Mouse (Mus musculus): Measurements from ENCODE around the gene Dmrt1.

Gene Dmrt1

DNA sequence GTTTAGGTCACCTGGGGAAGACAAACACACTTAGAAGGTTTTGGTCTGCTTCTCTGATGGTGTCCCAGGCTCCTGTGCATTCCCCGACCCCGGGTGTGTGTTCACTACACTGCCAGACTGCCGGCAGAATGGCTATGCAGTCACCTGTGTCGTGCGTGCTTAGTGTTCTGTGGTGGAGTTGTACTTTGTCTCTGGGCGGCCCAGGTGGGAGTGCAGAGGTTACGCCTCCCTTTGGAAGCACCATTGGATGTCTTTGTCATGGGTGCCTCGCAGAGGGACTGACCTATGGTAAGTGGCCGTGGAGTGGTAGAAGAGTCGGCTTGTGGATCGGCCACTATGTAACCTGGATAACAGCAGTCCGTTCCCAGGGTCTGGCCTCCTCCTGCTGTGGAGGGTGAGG lies 59.0 kb downstream of the Dmrt1 start:
- in situ Hi-C loops (cut with MboI, MseI), result no loop called here

DNA sequence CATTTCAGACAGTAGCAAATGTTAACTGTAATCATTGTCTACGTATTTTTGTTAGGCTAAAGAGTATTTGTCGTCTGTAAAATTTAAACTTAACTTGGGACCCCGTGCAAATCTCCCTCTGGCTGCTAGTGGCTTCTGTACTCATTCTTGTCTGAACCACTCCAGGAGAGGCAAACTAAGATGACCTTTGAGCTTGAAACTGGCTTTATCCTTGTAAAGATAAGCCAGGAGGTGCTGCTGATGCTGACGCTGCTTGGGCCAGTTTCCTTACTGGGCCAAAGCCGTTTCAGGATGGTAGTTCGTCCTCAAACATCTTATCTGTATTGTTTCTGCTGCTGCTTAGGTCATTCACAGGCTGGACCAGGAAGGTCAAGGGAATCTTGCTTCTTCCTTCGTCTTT lies 64.4 kb downstream of the Dmrt1 start:
- in situ Hi-C loops (cut with MboI, MseI), result loop anchor here (5.0 kb wide), 1 partner anchor 42 kb away; no protein-coding TSS in a partner anchor

DNA sequence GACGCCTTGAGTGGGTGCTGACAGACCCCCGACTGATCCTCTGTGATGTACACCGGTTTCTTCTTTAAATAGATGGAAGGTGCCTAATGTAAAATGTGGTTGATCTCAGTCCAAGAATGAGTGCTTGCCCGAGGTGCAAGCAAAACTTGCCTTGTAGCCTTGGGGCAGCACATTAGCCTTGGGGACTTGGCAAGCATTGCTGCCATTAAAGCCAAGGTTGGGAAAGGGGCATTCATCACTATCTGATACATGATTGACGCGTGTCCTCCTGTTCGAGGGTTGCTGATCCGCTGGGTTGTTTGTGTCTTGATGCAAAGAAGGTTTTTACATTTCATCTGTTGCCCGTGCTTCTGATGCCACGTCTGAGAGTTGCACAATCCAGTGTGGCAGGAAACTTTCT lies 69.0 kb downstream of the Dmrt1 start:
- in situ Hi-C loops (cut with MboI, MseI), result no loop called here

DNA sequence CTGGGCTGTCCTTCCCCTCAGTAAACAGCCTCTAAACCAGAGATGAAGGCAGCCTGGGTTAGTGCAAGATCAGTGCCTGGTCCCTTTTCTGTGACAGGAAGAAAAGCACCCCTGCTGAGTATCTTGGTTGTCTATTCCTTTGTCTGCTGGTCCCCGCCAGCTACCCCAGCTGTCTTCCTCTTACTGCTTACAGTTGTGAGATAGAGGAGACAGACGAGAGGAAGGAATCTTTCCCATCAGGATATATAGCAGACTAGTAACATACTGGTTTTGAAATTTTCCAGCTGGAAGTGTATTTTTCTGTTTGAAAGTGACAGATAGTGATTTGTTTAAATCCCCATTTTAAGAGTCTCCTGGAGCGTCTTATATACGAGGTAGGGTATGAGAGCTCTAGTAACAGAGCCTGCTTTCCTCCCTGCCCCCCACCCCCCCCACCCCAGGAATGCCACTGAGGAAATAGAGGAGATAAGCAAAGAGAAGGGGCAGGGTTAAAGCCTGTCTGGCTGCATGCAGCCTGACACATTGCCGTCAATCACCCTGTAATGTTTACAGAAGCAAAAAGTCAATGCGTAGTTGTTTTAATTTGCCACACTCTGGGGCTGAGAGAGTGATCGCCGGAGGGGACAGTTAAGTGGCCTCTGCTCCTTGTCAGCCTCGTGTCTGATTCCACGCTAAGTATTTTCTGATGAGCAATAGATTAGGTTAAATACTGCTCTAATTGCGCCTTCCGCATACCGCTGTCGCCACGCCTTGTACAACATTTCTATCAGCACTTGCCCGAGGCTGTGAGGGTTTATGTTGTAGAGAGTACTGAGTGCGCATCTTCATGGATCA lies 69.8 kb downstream of the Dmrt1 start:
- in situ Hi-C loops (cut with MboI, MseI), result no loop called here

DNA sequence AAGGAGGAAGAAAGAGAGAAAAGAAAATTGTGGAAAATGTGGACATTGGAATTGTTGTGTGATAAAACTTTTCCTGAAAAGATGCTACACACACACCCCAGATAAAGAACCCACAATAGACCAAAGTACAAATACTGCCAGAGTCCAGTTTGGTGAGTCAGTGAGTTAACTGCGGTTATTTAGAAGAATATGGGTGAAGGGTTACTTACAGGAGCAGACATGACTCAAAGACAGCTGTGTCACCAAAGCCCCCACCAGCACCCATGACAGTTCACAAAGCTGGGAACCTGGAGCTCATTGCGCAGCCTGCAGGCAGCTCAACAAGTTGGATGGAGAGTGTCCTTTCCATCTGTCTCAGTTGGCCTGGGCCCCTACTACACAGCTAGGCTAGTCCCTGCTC lies 72.9 kb downstream of the Dmrt1 start:
- in situ Hi-C loops (cut with MboI, MseI), result no loop called here

GRCm38 (mm10) chr19:25579440-25579839 lies 74.0 kb downstream of the Dmrt1 start:
- in situ Hi-C loops (cut with MboI, MseI), result no loop called here

- in situ Hi-C loops (cut with MboI, MseI), result no loop called here
Observed at GRCm38 (mm10) chr19:25597717-25598232, 92.4 kb downstream of the Dmrt1 start.

- in situ Hi-C loops (cut with MboI, MseI), result no loop called here
Observed at GRCm38 (mm10) chr19:25598626-25599025, 93.2 kb downstream of the Dmrt1 start.

DNA sequence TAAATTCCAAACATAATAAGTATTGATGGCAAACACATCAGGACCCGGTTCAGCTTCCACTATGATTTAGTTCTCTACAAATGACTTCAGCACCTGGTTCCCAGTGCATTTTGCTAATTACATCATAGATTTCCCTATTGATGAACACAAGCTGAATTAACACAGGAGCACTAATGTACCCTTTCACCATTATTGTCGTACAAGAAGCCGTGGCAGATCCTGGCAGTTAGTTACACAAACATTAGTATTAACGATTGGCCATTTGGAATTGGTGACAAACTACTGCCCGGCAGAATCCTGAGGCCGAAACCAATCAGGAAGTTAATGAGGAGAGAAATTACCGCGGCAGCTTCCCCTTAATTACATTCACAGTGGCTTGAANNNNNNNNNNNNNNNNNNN lies 96.5 kb downstream of the Dmrt1 start:
- in situ Hi-C loops (cut with MboI, MseI), result no loop called here

GRCm38 (mm10) chr19:25607461-25608205 lies 102.2 kb downstream of the Dmrt1 start:
- in situ Hi-C loops (cut with MboI, MseI), result no loop called here

GRCm38 (mm10) chr19:25608206-25608580 lies 102.8 kb downstream of the Dmrt1 start:
- in situ Hi-C loops (cut with MboI, MseI), result no loop called here

DNA sequence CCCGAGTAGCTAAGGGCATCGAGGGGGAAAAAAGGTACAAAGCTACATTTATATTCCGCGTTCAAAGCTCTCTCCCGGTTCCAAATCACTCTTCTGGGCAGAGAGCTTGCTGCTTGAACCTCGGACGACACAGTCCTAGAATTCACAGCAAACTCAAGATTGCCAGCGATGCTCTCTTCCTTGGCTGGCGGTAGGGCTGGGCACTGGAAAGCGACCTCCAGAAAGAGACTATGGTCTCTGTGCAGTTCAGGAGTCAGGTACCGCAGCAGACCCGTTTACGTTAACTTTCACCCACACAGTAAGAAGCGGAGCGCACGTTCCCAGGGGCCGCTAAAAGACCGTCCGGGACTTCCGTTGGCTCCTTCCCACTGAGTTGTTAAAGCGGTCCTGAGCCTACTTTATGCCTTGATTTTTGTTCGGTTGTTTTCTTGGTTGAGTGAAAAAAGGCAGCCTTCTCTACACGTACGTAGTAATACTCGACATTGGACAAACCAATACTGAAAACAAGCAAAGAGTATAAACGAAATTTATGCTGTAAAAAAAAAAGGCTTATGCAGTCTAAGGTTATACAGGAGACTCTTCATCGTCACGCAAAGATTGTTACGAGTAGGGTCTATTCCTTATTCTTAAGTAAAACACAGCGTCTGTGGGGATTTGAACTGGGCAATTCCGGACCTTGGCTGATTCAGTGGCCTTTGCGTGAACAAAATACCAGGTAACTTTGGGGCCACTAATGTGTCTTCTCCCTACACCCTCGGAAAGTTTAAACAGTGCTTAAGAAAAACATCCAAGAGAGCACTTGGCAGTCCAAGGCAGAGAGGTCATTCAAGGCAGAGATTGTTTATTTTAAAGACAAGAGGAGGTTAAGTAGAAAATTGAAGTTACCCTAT lies 103.8 kb downstream of the Dmrt1 start:
- in situ Hi-C loops (cut with MboI, MseI), result no loop called here

DNA sequence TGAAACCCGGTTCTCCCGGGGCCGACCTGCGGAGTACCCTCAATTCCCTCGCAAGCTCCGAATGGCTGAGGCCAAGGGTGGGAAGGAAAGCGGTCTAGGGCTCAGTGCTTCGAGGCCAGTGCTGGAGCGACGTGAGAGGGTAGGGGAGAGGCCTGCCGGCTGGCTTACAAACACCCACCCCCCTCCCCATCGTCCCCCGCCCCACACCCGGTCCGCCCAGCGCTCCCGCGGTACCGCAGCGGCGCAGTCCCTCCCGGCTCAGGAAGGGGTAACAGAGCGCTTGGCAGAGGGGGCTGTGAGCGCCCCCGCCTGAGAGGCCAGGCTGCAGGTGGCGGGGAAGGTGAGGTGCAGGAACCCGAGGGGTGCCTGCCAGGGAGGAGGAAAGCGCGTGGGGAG lies 104.6 kb downstream of the Dmrt1 start, which contains the start of gene Dmrt3:
Gene Dmrt3 (plus strand): TSS at position 287 of the 396 bp plus-strand sequence.
- in situ Hi-C loops (cut with MboI, MseI), result no loop called here

DNA sequence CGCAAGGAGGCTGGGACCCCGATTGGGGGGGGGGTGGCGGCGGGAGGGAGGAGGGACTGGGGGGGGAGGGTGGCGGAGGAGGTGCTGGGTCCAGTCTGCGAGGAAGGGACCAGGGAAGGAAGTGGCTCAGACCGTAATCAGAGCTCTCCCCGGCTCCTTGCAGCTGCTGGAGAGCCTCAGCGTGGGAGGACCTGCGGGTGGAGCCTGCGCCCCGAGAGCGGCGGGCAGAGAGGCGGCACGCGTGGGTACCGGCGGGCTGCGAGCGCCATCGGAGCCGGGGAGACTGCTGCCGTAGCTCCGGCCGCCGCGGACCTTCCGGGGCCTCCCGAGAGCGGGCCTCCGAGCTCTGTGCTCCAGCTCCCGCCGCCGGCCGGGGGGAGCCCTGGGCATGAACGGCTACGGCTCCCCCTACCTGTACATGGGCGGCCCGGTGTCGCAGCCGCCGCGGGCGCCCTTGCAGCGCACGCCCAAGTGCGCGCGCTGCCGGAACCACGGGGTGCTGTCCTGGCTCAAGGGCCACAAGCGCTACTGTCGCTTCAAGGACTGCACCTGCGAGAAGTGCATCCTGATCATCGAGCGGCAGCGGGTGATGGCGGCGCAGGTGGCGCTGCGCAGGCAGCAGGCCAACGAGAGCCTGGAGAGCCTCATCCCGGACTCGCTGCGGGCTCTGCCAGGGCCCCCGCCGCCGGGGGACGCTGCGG lies 105.1 kb downstream of the Dmrt1 start:
- in situ Hi-C loops (cut with MboI, MseI), result no loop called here

GRCm38 (mm10) chr19:25611116-25611515 lies 105.7 kb downstream of the Dmrt1 start:
- in situ Hi-C loops (cut with MboI, MseI), result no loop called here

DNA sequence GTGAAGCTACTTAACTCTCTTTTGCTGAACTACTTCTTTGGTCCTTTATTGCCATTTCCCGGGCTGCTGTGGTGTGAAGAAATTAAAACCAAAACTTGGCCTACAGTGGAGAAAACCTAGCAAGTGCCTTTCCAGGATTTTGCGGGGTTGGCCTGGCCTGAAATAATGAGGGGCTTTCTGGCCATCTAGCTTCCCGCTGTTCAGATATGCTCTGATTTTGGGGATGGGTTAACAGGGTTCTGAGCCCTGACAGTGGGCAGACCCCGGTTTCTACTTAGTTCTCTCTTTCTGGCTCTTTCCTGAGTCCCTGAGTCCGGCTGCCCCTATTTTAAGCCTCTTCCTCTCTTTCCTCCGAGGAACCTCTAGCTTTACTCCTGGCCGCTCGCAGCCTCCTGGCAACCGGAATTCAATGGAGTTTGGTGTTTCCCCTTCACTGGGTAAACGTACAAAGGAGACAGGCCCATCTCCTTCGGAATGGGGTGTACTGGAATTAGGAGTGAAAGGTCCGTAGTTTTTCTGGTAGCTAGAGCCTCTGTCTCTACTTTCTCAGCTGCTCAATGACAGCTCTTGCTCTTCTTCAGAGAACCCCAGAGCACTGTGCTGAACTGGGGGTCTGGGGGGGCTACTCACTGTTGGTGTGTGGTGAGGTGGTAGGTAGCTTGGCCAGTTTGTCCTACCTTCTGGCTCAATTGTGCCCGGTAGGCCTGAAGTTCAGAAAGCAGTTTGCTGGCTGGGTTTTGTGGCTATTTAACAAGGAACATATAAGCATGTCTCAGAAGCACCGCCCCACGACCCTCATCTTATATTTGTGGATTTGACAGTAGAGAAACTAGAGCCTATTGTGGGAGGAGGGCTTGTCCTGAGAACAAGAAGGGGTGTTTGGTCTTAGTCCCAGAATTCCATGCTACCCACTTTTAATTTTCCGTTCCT lies 106.7 kb downstream of the Dmrt1 start:
- in situ Hi-C loops (cut with MboI, MseI), result no loop called here

- in situ Hi-C loops (cut with MboI, MseI), result no loop called here
Observed at GRCm38 (mm10) chr19:25612806-25613295, 107.4 kb downstream of the Dmrt1 start.

DNA sequence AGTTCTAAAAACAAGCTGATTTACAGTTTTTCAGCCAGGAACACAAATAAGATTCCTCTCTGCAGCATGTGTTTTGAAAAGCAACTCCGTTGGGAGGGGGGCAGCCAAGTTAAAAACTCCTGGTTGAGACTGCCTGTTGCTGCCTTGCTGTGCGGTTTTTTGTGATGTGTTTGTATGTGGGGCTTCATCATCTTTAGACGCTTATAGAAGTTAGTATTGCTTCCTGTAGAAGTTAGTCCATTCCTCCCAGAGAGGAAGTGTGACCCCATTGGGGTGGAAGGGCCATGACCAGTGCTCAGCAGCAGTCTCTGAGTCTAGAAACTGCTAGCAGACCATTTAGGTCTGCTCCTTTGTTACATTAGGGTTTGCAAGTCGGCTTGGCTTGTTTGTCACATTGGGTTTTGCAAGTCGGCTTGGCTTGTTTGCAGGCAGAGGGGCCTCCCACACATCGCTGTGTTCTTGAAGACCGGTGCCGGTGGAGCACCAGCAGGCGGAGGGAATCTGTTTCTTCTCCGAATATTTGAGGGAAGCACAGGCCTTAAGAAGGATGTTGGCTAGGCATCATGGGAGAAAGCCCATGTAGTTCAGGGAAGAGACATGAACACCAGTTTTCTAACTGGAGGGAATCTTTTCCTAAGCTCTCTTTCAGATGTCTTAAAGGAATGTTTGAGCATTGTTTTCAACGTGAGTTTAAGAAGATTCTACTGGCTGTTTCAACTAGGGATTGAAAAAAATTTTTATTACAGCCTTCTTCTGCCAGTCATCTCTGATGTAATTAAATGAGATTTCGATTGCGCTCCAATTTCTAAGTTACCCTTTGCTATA lies 108.3 kb downstream of the Dmrt1 start:
- in situ Hi-C loops (cut with MboI, MseI), result no loop called here

DNA sequence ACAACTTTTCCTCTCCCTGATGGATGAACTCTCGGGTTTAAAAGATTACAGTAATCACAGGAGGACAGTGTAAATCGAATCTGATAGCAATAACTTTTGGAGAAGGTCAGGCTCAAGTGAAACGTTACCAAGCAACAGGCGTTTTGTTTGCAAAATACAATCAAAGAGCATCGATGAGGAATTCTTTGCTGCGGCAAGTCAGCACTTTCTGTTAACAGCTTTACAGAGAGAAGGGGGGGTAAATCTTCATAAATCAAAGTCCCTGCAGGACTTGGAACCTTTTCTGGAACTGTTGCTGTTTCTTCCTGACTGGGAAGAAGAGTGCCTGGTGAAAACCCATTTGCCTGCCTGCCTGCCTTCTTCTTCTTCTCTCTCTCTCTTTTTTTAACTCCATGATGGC lies 110.5 kb downstream of the Dmrt1 start:
- in situ Hi-C loops (cut with MboI, MseI), result no loop called here

Data from regulatory T cell (primary cell).